Mouse (Mus musculus) limb, embryonic 10.5 days (tissue): ENCODE results near the gene Epn3. TPM values are rescaled to one million over a fixed set of nuclear protein-coding genes. Genes with fewer than 3 reads are reported as not detected.

Experiments
- DNase-seq: peaks from one replicate; pipeline ENCODE4 v3.0.0-alpha.2; 2017; ENCODE audit warnings: low spot score
- H3K27ac ChIP-seq: fragments of 300-500 bp; sonication (generic); 2 replicates; pipeline ENCODE4 v1.5.1; 2016; ENCODE audit warnings: mild to moderate bottlenecking
- H3K27me3 ChIP-seq: fragments of 300-500 bp; sonication (generic); 2 replicates; pipeline ENCODE4 v1.6.1; 2016; ENCODE audit warnings: low read depth, mild to moderate bottlenecking; ENCODE audit not compliant: poor library complexity, severe bottlenecking
- H3K36me3 ChIP-seq: fragments of 300-500 bp; sonication (generic); 2 replicates; pipeline ENCODE4 v1.6.1; 2016; ENCODE audit warnings: mild to moderate bottlenecking, moderate library complexity
- H3K4me1 ChIP-seq: fragments of 300-500 bp; sonication (generic); 2 replicates; pipeline ENCODE4 v1.6.1; 2016
- H3K4me3 ChIP-seq: fragments of 300-500 bp; sonication (generic); 2 replicates; pipeline ENCODE4 v1.5.1; 2016; ENCODE audit warnings: mild to moderate bottlenecking, moderate library complexity
- H3K9me3 ChIP-seq: fragments of 300-500 bp; sonication (generic); replicated peaks from 2 replicates; pipeline ENCODE4 v1.6.1; 2016; ENCODE audit warnings: mild to moderate bottlenecking
- WGBS: fragments of 180-500 bp; shearing (Covaris S2); methylation state at CpG from one replicate; pipeline ENCODE4 v1.1.7; 2016; 5-methylcytosine and 5-hydroxymethylcytosine counted together
- polyA plus RNA-seq: library from polyadenylated mRNA; unstranded; fragments of >200 nt; fragmentation: Nextera tagmentation; extraction: Ambion mirVana; gene quantifications from 2 replicates; pipeline ENCODE4 v1.2.1, GENCODE M21; 2016

Epn3 gene
- polyA plus RNA-seq, 1 experiment from 2014 or later: 3.6 TPM

- Histone ChIP-seq H3K27me3 (no peaks in the 10 kb centered on the region), H3K9me3 (no peaks in the 10 kb centered on the region), H3K4me3 (no peak overlapping the region), H3K36me3 (peaks cover 89% of the 10 kb centered on the region), H3K4me1 (peaks cover 22% of the 10 kb centered on the region), H3K27ac (no peak overlapping the region)
- no peak for DNase-seq
- WGBS: 72% methylated on average over 3 of the region's 3 CpGs
Observed at GRCm38 (mm10) chr11:94456347-94456746, 43.4 kb downstream of the Epn3 start.

- no peaks in the 10 kb centered on the region for H3K27me3 ChIP-seq
- 79% methylated on average over 10 of the region's 10 CpGs for WGBS
- no peak overlapping the region for H3K4me3 ChIP-seq
- 0 out of 2 replicates have a peak overlapping the region, but pooled peaks have one; percentile 54 for H3K27ac ChIP-seq
- no peak for DNase-seq
- H3K9me3 ChIP-seq: no peaks in the 10 kb centered on the region
- H3K4me1 ChIP-seq: peaks cover 32% of the 10 kb centered on the region
- H3K36me3 ChIP-seq: peaks cover 88% of the 10 kb centered on the region
Observed at GRCm38 (mm10) chr11:94455161-94455820, 44.5 kb downstream of the Epn3 start.

DNA sequence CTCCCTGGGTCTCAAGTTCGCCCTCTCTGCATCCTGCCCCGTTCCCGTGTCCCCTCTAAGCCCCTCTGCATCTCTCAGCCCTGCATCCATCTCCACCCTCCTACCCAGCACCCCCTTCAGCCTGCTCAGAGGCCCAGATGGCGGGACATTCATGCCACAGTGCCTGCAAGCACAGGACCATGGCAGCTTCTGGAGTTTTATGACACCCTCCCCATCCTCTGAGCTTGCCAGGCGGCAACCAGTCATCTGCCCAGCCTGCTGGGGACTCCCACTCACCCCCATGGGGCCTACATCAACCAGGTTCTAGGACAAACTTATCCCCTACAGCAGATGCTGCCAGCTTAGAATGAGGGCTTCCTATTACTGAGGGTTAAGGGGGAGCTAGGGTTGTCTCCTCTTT lies 45.0 kb downstream of the Epn3 start:
- Histone ChIP-seq H3K4me3 (no peak overlapping the region), H3K27ac (no peak overlapping the region), H3K27me3 (no peaks in the 10 kb centered on the region), H3K4me1 (peaks cover 38% of the 10 kb centered on the region), H3K9me3 (no peaks in the 10 kb centered on the region), H3K36me3 (peaks cover 88% of the 10 kb centered on the region)
- WGBS: 64% methylated on average over 5 of the region's 5 CpGs
- DNase-seq: no peak

DNA sequence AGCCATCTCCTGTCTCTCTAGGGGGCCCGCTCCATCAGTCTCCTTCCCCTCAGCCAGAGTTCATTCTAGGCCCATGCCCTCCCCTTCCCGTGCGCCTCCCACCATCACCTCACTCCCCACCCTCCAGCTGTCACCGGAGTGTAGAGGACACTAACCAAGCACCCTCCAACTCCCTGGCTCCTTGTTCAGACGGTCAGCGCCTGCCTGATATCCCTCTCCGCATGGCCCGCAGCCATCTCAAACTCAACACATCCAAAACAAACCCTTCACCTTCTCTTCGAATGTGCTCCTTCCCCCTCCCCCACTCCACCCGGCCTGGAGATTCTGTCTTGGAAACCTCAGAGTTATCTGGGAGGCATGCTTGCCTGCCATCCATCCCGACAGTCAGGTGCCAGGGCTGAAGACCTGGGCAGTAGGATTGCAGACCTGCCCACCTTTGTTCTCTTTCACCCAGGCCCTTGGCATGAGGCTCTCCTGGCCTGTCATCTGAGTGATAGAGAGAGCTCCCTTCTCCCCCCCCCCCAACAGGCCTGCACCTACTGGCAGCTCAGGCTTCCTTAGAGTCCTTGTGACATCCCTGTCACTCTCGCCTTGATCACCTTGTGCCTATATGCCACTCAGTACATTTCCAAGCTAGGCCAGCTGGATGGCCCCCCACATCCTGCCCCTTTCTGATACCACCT lies 48.5 kb downstream of the Epn3 start:
- 44% methylated on average over 12 of the region's 12 CpGs for WGBS
- Histone ChIP-seq H3K27ac (no peak overlapping the region), H3K27me3 (no peaks in the 10 kb centered on the region), H3K4me3 (no peak overlapping the region), H3K4me1 (peaks cover 37% of the 10 kb centered on the region), H3K9me3 (no peaks in the 10 kb centered on the region), H3K36me3 (peaks cover 80% of the 10 kb centered on the region)
- DNase-seq: no peak

DNA sequence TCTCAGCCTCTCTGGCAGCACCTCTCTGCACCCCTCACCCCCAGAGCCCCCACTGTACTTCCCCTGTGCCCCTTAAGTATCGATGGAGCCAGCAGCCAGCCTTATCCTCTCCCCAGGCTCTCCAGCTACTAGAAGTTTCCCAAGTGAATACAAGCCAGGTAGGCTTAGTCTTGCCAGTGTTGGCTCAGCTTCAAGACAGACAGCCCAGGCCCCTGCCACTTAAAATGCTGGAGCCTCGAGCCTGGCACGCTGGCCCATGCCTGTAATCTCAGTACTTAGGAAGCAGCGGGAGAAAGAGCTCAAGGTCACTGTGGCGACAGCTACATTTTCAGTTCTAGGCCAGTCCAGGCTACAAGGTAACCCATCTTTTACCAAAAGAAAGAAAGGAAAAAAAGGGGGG lies 49.9 kb downstream of the Epn3 start:
- H3K4me1 ChIP-seq: peaks cover 27% of the 10 kb centered on the region
- WGBS: 68% methylated on average over 5 of the region's 5 CpGs
- H3K4me3 ChIP-seq: no peak overlapping the region
- H3K27ac ChIP-seq: no peak overlapping the region
- H3K9me3 ChIP-seq: no peaks in the 10 kb centered on the region
- DNase-seq: no peak
- H3K27me3 ChIP-seq: no peaks in the 10 kb centered on the region
- H3K36me3 ChIP-seq: peaks cover 79% of the 10 kb centered on the region

- 63% methylated on average over 8 of the region's 8 CpGs for WGBS
- Histone ChIP-seq H3K27ac (no peak overlapping the region), H3K4me1 (peaks cover 27% of the 10 kb centered on the region), H3K9me3 (no peaks in the 10 kb centered on the region), H3K36me3 (peaks cover 78% of the 10 kb centered on the region), H3K27me3 (no peaks in the 10 kb centered on the region), H3K4me3 (no peak overlapping the region)
- DNase-seq: no peak
Observed at GRCm38 (mm10) chr11:94449239-94449638, 50.5 kb downstream of the Epn3 start.

GRCm38 (mm10) chr11:94447017-94447416 lies 52.8 kb downstream of the Epn3 start:
- Histone ChIP-seq H3K36me3 (peaks cover 89% of the 10 kb centered on the region), H3K27me3 (no peaks in the 10 kb centered on the region), H3K4me3 (no peak overlapping the region), H3K27ac (no peak overlapping the region), H3K9me3 (no peaks in the 10 kb centered on the region), H3K4me1 (peaks cover 48% of the 10 kb centered on the region)
- DNase-seq: no peak
- WGBS: 55% methylated on average over 3 of the region's 3 CpGs

DNA sequence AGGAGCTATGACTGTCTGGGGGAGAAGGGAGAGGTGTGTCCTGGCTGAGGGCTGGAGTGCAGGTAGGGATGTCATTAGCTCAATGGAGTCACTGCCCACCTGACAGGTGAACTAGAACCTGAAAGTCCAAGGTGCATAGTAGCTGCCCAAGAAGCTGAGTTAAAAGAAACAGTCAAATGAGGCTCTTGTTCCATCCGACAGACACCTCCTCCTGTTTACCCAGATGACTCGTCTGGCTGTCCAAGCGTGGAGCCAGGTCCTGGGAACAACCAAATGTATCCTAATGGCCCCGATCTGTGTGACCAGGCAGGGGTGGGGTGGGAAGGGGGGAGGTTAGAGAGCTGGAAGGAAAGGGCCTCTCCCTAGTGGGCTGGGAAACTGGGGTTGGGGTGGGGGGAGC lies 54.5 kb downstream of the Epn3 start:
- no peak overlapping the region for H3K4me3 ChIP-seq
- H3K9me3 ChIP-seq: no peaks in the 10 kb centered on the region
- WGBS: 50% methylated on average over 4 of the region's 4 CpGs
- no peaks in the 10 kb centered on the region for H3K27me3 ChIP-seq
- no peak overlapping the region for H3K27ac ChIP-seq
- H3K36me3 ChIP-seq: peaks cover 90% of the 10 kb centered on the region
- DNase-seq: no peak
- peaks cover 49% of the 10 kb centered on the region for H3K4me1 ChIP-seq

DNA sequence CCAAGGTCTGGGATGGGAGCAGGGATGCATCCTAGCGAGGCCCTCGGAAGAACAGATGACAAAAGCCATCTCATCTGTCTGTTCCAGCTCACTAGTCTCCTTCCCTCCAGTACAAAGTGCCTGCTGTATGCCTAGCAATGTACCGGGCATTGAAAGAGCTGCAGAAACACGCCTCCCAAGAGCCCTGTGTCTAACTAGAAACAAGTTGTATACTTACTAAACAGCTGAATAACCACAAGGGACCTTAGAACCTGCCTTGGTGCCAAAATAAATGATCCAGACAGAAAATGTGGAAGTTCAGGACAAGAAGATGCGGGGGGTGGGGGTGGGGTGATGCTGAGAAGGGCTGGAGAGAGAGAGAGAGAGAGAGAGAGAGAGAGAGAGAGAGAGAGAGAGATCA lies 54.9 kb downstream of the Epn3 start:
- peaks cover 47% of the 10 kb centered on the region for H3K4me1 ChIP-seq
- DNase-seq: no peak
- no peaks in the 10 kb centered on the region for H3K9me3 ChIP-seq
- H3K4me3 ChIP-seq: no peak overlapping the region
- no peak overlapping the region for H3K27ac ChIP-seq
- no peaks in the 10 kb centered on the region for H3K27me3 ChIP-seq
- WGBS: 74% methylated on average over 5 of the region's 5 CpGs
- H3K36me3 ChIP-seq: peaks cover 90% of the 10 kb centered on the region

GRCm38 (mm10) chr11:94441752-94442151 lies 58.0 kb downstream of the Epn3 start:
- 79% methylated on average over 9 of the region's 9 CpGs for WGBS
- Histone ChIP-seq H3K36me3 (peaks cover 90% of the 10 kb centered on the region), H3K9me3 (no peaks in the 10 kb centered on the region), H3K4me1 (peaks cover 63% of the 10 kb centered on the region), H3K27me3 (no peaks in the 10 kb centered on the region), H3K4me3 (no peak overlapping the region), H3K27ac (0 out of 2 replicates have a peak overlapping the region, but pooled peaks have one; percentile 47)
- DNase-seq: no peak

GRCm38 (mm10) chr11:94441122-94441521 lies 58.7 kb downstream of the Epn3 start:
- Histone ChIP-seq H3K9me3 (no peaks in the 10 kb centered on the region), H3K4me3 (no peak overlapping the region), H3K4me1 (peaks cover 63% of the 10 kb centered on the region), H3K36me3 (peaks cover 93% of the 10 kb centered on the region), H3K27me3 (no peaks in the 10 kb centered on the region), H3K27ac (peak overlapping the region; percentile 47; the same call in 1 of the 2 replicates)
- 41% methylated on average over 7 of the region's 7 CpGs for WGBS
- DNase-seq: no peak

DNA sequence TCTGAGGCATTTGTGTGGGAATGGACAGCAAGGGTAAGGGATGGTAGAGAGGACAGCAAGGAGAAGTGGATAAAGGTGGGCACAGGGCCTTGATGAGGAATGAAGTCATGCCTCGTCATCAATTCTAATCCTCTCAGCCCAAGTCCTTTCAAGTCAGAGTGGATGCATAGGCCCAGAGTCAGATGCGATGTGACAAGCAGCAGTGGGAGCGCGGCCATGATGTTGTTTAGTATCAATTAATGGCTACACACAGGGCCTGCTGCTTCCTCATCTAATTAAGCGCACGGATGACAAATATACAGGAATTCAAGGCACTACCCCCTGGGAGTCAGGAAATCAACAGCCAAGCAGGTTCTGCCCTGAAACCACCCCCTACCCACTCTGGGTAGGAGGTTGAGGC lies 59.4 kb downstream of the Epn3 start:
- H3K27me3 ChIP-seq: no peaks in the 10 kb centered on the region
- DNase-seq: no peak
- no peak overlapping the region for H3K4me3 ChIP-seq
- H3K4me1 ChIP-seq: peaks cover 63% of the 10 kb centered on the region
- WGBS: 92% methylated on average over 6 of the region's 6 CpGs
- H3K9me3 ChIP-seq: no peaks in the 10 kb centered on the region
- H3K36me3 ChIP-seq: peaks cover 93% of the 10 kb centered on the region
- H3K27ac ChIP-seq: no peak overlapping the region
